Mouse (Mus musculus) intestine, embryonic 16.5 days (tissue): ENCODE results near the gene Ociad2. TPM values are rescaled to one million over a fixed set of nuclear protein-coding genes. Genes with fewer than 3 reads are reported as not detected.
A peak's percentile ranks its signal among the peaks of the same experiment; 100 is the strongest.
"Not testable (repeated sequence)": the region's sequence is repeated elsewhere in the genome, so short reads cannot be mapped to it uniquely, and the experiment has no call there.

Source experiments
- ATAC-seq: fragments of 200-750 bp; cut with Nextera tagmentation; 2 replicates; pipeline ENCODE4 v1.8.0; 2017; ENCODE audit warnings: moderate TSS enrichment, moderate library complexity
- H3K27ac ChIP-seq: fragments of 300-500 bp; sonication (generic); 2 replicates; pipeline ENCODE4 v1.5.1; 2014; ENCODE audit warnings: mild to moderate bottlenecking, low read length
- H3K27me3 ChIP-seq: fragments of 300-500 bp; sonication (generic); replicated peaks from 2 replicates; pipeline ENCODE4 v1.6.1; 2014; ENCODE audit warnings: low read length, control low read depth, mixed read lengths; ENCODE audit not compliant: control insufficient read depth, insufficient read depth
- H3K36me3 ChIP-seq: fragments of 300-500 bp; sonication (generic); 2 replicates; pipeline ENCODE4 v1.6.1; 2014; ENCODE audit warnings: low read length, control low read depth; ENCODE audit not compliant: control insufficient read depth, insufficient read depth
- H3K4me1 ChIP-seq: fragments of 300-500 bp; sonication (generic); 2 replicates; pipeline ENCODE4 v1.6.1; 2014; ENCODE audit warnings: low read length, control low read depth, mixed read lengths; ENCODE audit not compliant: control insufficient read depth, insufficient read depth
- H3K4me2 ChIP-seq: fragments of 300-500 bp; sonication (generic); 2 replicates; pipeline ENCODE4 v1.6.1; 2014; ENCODE audit warnings: low read depth, low read length, control low read depth
- H3K4me3 ChIP-seq: fragments of 300-500 bp; sonication (generic); 2 replicates; pipeline ENCODE4 v1.5.1; 2014; ENCODE audit warnings: mild to moderate bottlenecking, low read length
- H3K9ac ChIP-seq: fragments of 300-500 bp; sonication (generic); 2 replicates; pipeline ENCODE4 v1.6.1; 2014; ENCODE audit warnings: low read depth, low read length
- H3K9me3 ChIP-seq: fragments of 300-500 bp; sonication (generic); 2 replicates; pipeline ENCODE4 v1.6.1; 2016; ENCODE audit warnings: low read length, control low read depth; ENCODE audit not compliant: control insufficient read depth
- WGBS: fragments of 180-500 bp; shearing (Covaris S2); extraction: QIAGEN DNeasy Blood & Tissue Kit; methylation state at CpG from one replicate; pipeline ENCODE4 v1.1.7; 2014; 5-methylcytosine and 5-hydroxymethylcytosine counted together
- polyA plus RNA-seq: library from polyadenylated mRNA; unstranded; fragments of >200 nt; fragmentation: Nextera tagmentation; extraction: Ambion mirVana; gene quantifications from 2 replicates; pipeline ENCODE4 v1.2.1, GENCODE M21; 2015

The Ociad2 gene
- polyA plus RNA-seq, 1 experiment from 2014 or later = 273 TPM

DNA sequence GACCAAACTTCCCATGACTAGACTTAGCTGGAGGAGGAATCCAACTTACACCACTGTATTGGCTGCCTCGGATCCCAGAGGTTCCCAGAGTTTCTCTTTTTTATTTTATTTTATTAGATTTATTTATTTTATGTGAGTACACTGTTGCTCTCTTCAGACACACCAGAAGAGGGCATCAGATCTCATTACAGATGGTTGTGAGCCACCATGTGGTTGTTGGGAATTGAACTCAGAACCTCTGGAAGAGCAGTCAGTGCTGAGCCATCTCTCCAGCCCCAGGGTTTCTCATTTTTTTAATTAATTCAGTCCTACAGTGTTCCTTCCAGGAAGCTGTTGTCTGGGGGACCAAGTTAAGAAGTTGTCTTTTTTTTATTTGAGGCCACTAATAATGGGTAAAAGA, 18.1 kb downstream of the Ociad2 start:
- H3K27ac ChIP-seq, H3K4me2 ChIP-seq, ATAC-seq, H3K4me3 ChIP-seq, H3K9me3 ChIP-seq, H3K36me3 ChIP-seq, H3K9ac ChIP-seq, H3K4me1 ChIP-seq, H3K27me3 ChIP-seq: not testable (repeated sequence)
- 92% methylated on average over 1 of the region's 1 CpGs for WGBS

DNA sequence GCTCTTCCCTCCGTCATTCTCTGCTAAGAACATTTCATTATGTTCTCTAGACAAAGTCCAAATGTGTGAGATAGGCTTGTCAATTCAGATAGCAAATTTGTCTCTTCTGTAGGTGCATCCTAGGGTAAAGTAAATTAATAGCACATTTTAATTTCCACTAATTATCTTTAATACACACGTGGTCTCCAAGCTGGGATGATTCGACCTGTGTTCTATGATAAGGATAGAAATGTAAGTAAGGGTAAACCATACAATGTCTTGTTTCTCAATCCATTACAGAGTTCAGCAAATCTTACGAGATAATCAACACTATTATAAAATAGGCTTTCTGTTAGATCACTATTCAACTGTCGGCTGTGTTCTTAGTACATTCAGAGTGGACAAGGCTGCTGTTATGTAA, 21.5 kb downstream of the Ociad2 start:
- H3K4me1 ChIP-seq = no peaks in the 10 kb centered on the region; the same call in 1 of the 2 replicates
- H3K36me3 ChIP-seq = peaks cover 9% of the 10 kb centered on the region; the same call in 1 of the 2 replicates
- no peaks in the 10 kb centered on the region for H3K27me3 ChIP-seq
- 88% methylated on average over 5 of the region's 5 CpGs for WGBS
- no peak overlapping the region for H3K4me3 ChIP-seq
- no peaks in the 10 kb centered on the region for H3K9me3 ChIP-seq
- no peak for ATAC-seq
- H3K4me2 ChIP-seq = no peak overlapping the region
- no peak overlapping the region for H3K9ac ChIP-seq
- H3K27ac ChIP-seq = no peak overlapping the region

DNA sequence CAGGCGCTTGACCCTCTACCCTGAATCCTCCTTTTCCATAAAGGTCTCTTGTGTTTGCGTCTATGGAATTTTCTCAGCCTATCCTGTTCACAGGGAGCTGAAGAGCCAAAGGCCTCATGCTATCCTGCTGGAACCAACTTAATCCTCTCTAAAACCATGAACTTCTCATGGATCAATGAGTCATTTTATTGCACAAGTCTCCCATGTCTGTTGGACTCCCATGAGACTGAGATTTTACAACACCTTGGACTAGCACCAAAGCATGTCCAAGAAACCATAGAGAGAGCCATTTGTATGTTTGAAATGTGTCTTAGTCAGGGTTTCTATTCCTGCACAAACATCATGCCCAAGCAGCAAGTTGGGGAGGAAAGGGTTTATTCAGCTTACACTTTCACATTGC, 26.2 kb downstream of the Ociad2 start:
- no peak overlapping the region for H3K4me3 ChIP-seq
- H3K4me1 ChIP-seq = no peaks in the 10 kb centered on the region
- no peak overlapping the region for H3K9ac ChIP-seq
- ATAC-seq = no peak
- 95% methylated on average over 2 of the region's 2 CpGs for WGBS
- no peak overlapping the region for H3K4me2 ChIP-seq
- no peaks in the 10 kb centered on the region for H3K27me3 ChIP-seq
- no peak overlapping the region for H3K27ac ChIP-seq
- H3K9me3 ChIP-seq = no peaks in the 10 kb centered on the region
- peaks cover 9% of the 10 kb centered on the region; the same call in 1 of the 2 replicates for H3K36me3 ChIP-seq

DNA sequence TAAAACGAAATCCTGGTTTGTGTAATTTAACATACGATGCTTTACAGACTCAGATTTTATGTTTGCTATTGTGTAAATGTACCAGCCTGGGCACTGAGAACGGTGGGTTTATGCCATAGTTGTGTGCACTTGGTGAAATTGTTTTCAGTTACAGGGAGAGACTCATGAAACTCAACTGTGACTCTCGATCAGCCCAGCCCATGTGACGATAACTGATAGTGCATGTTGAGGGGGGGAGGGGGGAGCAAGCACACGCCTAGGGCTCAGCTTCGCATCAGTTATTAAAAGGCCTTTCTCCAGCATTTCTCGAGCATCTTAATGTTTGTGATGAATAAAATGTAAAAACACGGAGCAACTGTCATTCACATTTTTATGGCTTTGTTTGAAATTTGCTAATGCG, 27.2 kb downstream of the Ociad2 start:
- Histone ChIP-seq H3K9me3 (no peaks in the 10 kb centered on the region), H3K9ac (no peak overlapping the region), H3K27ac (no peak overlapping the region), H3K4me3 (no peak overlapping the region), H3K27me3 (no peaks in the 10 kb centered on the region), H3K4me2 (no peak overlapping the region), H3K36me3 (peaks cover 9% of the 10 kb centered on the region), H3K4me1 (no peaks in the 10 kb centered on the region)
- 92% methylated on average over 10 of the region's 10 CpGs for WGBS
- ATAC-seq = no peak

DNA sequence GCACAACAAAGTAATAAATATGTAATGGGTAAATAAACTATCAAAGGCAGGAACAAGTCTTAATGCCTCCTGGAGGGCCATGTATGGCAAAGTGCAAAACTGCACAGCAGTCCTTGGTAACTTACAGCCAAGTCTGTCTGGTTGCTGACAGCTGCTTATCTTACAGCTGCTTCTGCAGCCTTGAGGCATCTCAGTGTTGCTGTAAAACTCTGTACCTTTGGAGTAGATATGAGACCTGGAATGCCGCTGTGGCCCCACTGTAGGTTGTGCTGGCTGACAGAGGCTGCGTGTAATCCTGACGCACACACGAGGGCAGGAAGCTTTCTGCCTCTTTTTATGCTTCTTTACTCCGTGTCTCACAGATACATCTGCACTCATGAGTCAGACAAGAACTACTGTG, 29.4 kb downstream of the Ociad2 start:
- WGBS = 83% methylated on average over 5 of the region's 5 CpGs
- H3K36me3 ChIP-seq = peaks cover 3% of the 10 kb centered on the region
- no peaks in the 10 kb centered on the region for H3K9me3 ChIP-seq
- no peak overlapping the region for H3K4me2 ChIP-seq
- peak; percentile 88 for ATAC-seq
- no peak overlapping the region for H3K4me3 ChIP-seq
- no peaks in the 10 kb centered on the region for H3K27me3 ChIP-seq
- no peaks in the 10 kb centered on the region for H3K4me1 ChIP-seq
- H3K27ac ChIP-seq = no peak overlapping the region
- H3K9ac ChIP-seq = no peak overlapping the region

DNA sequence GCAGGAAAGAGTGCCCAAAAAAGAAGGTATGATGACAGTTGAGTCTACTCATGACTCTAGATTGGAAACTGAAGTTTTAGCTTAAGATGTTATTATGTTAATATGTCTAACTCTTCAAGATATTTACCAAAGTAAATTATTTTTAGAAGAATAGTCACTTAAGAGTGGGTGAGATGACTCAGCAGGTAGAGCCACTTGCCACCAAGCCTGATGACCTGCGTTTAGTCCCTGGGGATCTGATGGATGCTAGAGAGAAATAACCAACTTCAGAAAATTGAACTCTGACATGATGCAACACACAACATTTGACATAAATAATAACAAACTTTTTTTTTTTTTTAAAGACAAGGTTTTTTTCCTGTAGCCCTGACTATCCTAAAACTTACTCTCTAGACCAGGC, 30.4 kb downstream of the Ociad2 start:
- H3K9ac ChIP-seq = no peak overlapping the region
- H3K4me2 ChIP-seq = no peak overlapping the region
- no peak overlapping the region for H3K4me3 ChIP-seq
- no peaks in the 10 kb centered on the region for H3K9me3 ChIP-seq
- H3K36me3 ChIP-seq = peaks cover 3% of the 10 kb centered on the region
- no peaks in the 10 kb centered on the region for H3K4me1 ChIP-seq
- WGBS = 93% methylated on average over 1 of the region's 1 CpGs
- H3K27me3 ChIP-seq = no peaks in the 10 kb centered on the region
- no peak overlapping the region for H3K27ac ChIP-seq
- ATAC-seq = no peak

DNA sequence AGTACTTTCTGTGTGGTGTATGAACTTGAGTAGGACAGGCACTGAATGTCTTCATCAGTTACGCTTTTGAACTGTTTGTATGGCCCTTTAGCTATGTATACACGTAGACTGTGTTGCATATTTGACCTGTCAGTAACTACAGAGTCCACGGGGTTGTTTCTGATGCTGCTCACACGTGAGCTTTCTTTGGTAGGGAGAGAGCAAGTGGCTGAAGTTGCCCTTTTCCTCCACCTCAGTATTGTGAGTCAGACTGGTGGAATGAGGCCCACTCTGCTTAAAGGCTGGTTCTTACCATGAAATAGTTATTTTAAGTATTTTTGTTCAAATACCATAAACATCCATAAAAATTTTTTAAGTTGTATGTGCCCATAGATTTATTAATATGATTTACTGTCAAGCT, 31.3 kb downstream of the Ociad2 start:
- Histone ChIP-seq H3K4me1 (no peaks in the 10 kb centered on the region), H3K27ac (no peak overlapping the region), H3K4me3 (no peak overlapping the region), H3K36me3 (peaks cover 3% of the 10 kb centered on the region), H3K4me2 (no peak overlapping the region), H3K9ac (no peak overlapping the region), H3K9me3 (no peaks in the 10 kb centered on the region), H3K27me3 (no peaks in the 10 kb centered on the region)
- 82% methylated on average over 4 of the region's 4 CpGs for WGBS
- no peak for ATAC-seq

DNA sequence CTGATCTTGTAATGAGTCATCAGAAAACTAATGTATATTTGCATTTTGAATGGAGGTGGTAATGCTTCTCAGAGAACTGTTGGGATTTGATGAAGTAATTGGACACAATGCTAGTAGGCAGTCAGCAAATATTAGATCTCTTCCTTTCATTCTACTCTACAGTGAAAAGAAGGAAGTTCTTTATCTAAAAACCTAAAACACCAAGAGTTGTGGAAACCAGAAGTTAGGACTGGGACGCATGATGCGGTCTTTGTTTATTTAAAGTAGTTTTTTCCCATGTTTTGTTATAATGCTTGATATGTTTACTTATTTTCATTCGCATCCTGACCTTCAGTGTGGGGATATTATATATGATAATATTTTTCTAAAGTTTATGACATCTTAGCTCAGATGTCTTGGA, 33.5 kb downstream of the Ociad2 start:
- Histone ChIP-seq H3K36me3 (peaks cover 3% of the 10 kb centered on the region), H3K9me3 (no peaks in the 10 kb centered on the region), H3K9ac (no peak overlapping the region), H3K27ac (no peak overlapping the region), H3K4me3 (no peak overlapping the region), H3K4me1 (no peaks in the 10 kb centered on the region), H3K4me2 (no peak overlapping the region), H3K27me3 (no peaks in the 10 kb centered on the region)
- 85% methylated on average over 3 of the region's 3 CpGs for WGBS
- no peak for ATAC-seq

DNA sequence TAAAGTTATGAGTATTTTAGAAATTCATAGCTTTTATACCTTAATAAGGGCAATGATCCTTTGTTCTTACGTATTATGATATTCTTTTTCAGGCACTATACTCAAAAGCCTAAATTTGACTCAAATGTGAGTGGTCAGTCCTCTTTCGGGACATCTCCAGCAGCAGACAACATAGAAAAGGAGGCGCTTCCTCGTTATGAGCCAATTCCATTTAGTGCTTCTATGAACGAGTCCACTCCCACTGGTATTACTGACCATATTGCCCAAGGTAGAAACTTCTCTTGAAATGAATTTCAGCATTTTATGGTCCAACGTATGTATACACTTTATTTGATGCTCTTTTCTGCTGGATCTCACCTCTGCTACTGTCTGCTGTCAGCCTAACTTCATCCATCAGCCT, 34.3 kb downstream of the Ociad2 start:
- ATAC-seq = no peak

DNA sequence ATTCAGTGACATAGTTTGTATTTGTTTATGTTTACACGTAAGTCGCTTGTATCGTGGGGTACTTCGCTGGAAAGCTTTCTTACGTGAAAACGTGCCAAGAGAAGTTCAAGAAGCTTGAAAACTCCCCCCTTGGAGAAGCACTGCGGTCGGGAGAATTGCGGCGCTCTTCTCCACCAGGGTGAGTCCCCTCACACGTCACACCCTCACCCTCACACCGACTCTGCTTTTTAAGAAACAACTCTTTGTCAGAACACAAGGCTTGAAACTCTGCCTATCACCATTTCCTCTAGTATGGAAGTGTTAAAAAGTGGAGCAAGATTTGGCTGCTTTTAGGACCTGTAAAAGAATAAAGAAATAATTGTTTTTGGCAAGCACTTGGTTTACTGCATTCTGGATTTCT, 36.3 kb downstream of the Ociad2 start:
- H3K4me2 ChIP-seq = no peak overlapping the region
- no peak overlapping the region for H3K4me3 ChIP-seq
- WGBS = 85% methylated on average over 12 of the region's 12 CpGs
- H3K36me3 ChIP-seq = peaks cover 3% of the 10 kb centered on the region
- H3K9me3 ChIP-seq = no peaks in the 10 kb centered on the region
- H3K9ac ChIP-seq = no peak overlapping the region
- ATAC-seq = no peak
- H3K27me3 ChIP-seq = no peaks in the 10 kb centered on the region
- no peaks in the 10 kb centered on the region for H3K4me1 ChIP-seq
- no peak overlapping the region for H3K27ac ChIP-seq

More for the DNA sequence above, 34.3 kb downstream of the Ociad2 start:
- Histone ChIP-seq H3K36me3 (peaks cover 3% of the 10 kb centered on the region), H3K4me2 (no peak overlapping the region), H3K4me3 (no peak overlapping the region), H3K4me1 (no peaks in the 10 kb centered on the region), H3K27me3 (no peaks in the 10 kb centered on the region), H3K9ac (no peak overlapping the region), H3K9me3 (no peaks in the 10 kb centered on the region), H3K27ac (no peak overlapping the region)
- 95% methylated on average over 6 of the region's 6 CpGs for WGBS
